Mouse (Mus musculus): ENCODE measurements around the gene Lmod2. TPM values are rescaled to one million over a fixed set of nuclear protein-coding genes. Genes with fewer than 3 reads are reported as not detected.

The Lmod2 gene
- 100 to 1,000 TPM; 183 to 207 TPM for total RNA-seq (2021)

- DNase-seq: peak; percentile 84
These were observed at the start of gene Lmod2 for GRCm38 (mm10) chr6:24597500-24597899. Lmod2 (plus strand) TSS chr6:24597762.

GRCm38 (mm10) chr6:24549801-24550200 is 47.8 kb upstream of the Lmod2 start:
- DNase-seq: no peak

GRCm38 (mm10) chr6:24552046-24552445 is 45.5 kb upstream of the Lmod2 start:
- no peak for DNase-seq

- no peak for DNase-seq
These were observed 43.0 kb upstream of the Lmod2 start for GRCm38 (mm10) chr6:24554427-24555086.

- no peak for DNase-seq
These were observed 42.1 kb upstream of the Lmod2 start for GRCm38 (mm10) chr6:24555488-24555887.

GRCm38 (mm10) chr6:24564081-24564480 is 33.5 kb upstream of the Lmod2 start:
- no peak for DNase-seq

GRCm38 (mm10) chr6:24564886-24565285 is 32.7 kb upstream of the Lmod2 start:
- DNase-seq: no peak

GRCm38 (mm10) chr6:24568963-24569362 is 28.6 kb upstream of the Lmod2 start:
- no peak for DNase-seq

- DNase-seq: no peak
These were observed 27.9 kb upstream of the Lmod2 start for GRCm38 (mm10) chr6:24569711-24570110.

GRCm38 (mm10) chr6:24570278-24570677 is 27.3 kb upstream of the Lmod2 start:
- DNase-seq: no peak

- no peak for DNase-seq
These were observed 26.4 kb upstream of the Lmod2 start for GRCm38 (mm10) chr6:24571126-24571525.

- DNase-seq: no peak
These were observed 25.1 kb upstream of the Lmod2 start for GRCm38 (mm10) chr6:24572431-24572830.

- no peak for DNase-seq
These were observed 24.2 kb upstream of the Lmod2 start for GRCm38 (mm10) chr6:24573319-24573718.

- no peak for DNase-seq
These were observed 14.1 kb upstream of the Lmod2 start for GRCm38 (mm10) chr6:24583456-24583855.

GRCm38 (mm10) chr6:24585431-24586310 is 11.9 kb upstream of the Lmod2 start:
- DNase-seq: peak; percentile 28

GRCm38 (mm10) chr6:24586885-24587284 is 10.7 kb upstream of the Lmod2 start:
- DNase-seq: peak; percentile 77

GRCm38 (mm10) chr6:24590282-24590681 is 7.3 kb upstream of the Lmod2 start:
- no peak for DNase-seq

GRCm38 (mm10) chr6:24591525-24592218 is 5.9 kb upstream of the Lmod2 start:
- no peak for DNase-seq

GRCm38 (mm10) chr6:24599179-24599578 is 1.6 kb downstream of the Lmod2 start:
- no peak for DNase-seq

- DNase-seq: no peak
These were observed 2.1 kb downstream of the Lmod2 start for GRCm38 (mm10) chr6:24599639-24600038.

GRCm38 (mm10) chr6:24600134-24600533 is 2.6 kb downstream of the Lmod2 start:
- no peak for DNase-seq

- no peak for DNase-seq
These were observed 3.2 kb downstream of the Lmod2 start for GRCm38 (mm10) chr6:24600726-24601125.

GRCm38 (mm10) chr6:24601668-24602067 is 4.1 kb downstream of the Lmod2 start:
- no peak for DNase-seq

All from heart, postnatal 4 days (tissue).